Mouse (Mus musculus) brain, embryonic 14.5 days (tissue): ENCODE measurements around the gene Plekhj1.

Experiments
- CTCF ChIP-seq: fragments of 200-500 bp; IDR thresholded peaks from 2 replicates; pipeline ENCODE4 v1.5.1; 2012; ENCODE audit warnings: inconsistent platforms, mild to moderate bottlenecking, moderate library complexity, borderline replicate concordance; ENCODE audit not compliant: insufficient read depth, insufficient read length; ENCODE audit errors: extremely low read depth
- POLR2A ChIP-seq: fragments of 200-500 bp; IDR thresholded peaks from 2 replicates; pipeline ENCODE4 v1.6.1; 2012; ENCODE audit warnings: mild to moderate bottlenecking, inconsistent platforms, borderline replicate concordance; ENCODE audit not compliant: poor library complexity, insufficient read depth, insufficient read length, severe bottlenecking; ENCODE audit errors: extremely low read depth

- TF ChIP-seq CTCF (no peak), POLR2A (no peak)
Observed at GRCm38 (mm10) chr10:80779565-80779964, 18.9 kb downstream of the Plekhj1 start.
